Mouse (Mus musculus) heart, adult 2 months (tissue): Measurements from ENCODE around the gene Soat1. TPM values are rescaled to one million over a fixed set of nuclear protein-coding genes. Genes with fewer than 3 reads are reported as not detected.
A peak's percentile ranks its signal among the peaks of the same experiment; 100 is the strongest.

Experiments used
- DNase-seq, 2 experiments: peaks; one replicate each; pipeline ENCODE4 v3.0.0; 2021
- H3K27ac ChIP-seq: fragments of 200-600 bp; 2 replicates; pipeline ENCODE4 v1.8.1; 2022
- H3K27me3 ChIP-seq: fragments of 200-500 bp; 2 replicates; pipeline ENCODE4 v1.6.1; 2012; ENCODE audit warnings: mild to moderate bottlenecking, low read length, inconsistent platforms, mixed read lengths; ENCODE audit not compliant: control insufficient read depth, insufficient read depth
- H3K36me3 ChIP-seq: fragments of 200-500 bp; 2 replicates; pipeline ENCODE4 v1.6.1; 2012; ENCODE audit warnings: low read length, inconsistent platforms; ENCODE audit not compliant: control insufficient read depth, insufficient read depth
- H3K4me1 ChIP-seq: fragments of 200-500 bp; 2 replicates; pipeline ENCODE4 v1.6.1; 2011; ENCODE audit warnings: low read length; ENCODE audit not compliant: control insufficient read depth, insufficient read depth
- H3K4me3 ChIP-seq: fragments of 200-600 bp; 2 replicates; pipeline ENCODE4 v1.8.1; 2022
- H3K79me2 ChIP-seq: fragments of 200-500 bp; replicated peaks from 2 replicates; pipeline ENCODE4 v1.6.1; 2012; ENCODE audit warnings: mild to moderate bottlenecking, inconsistent platforms, low read length, moderate library complexity, mixed read lengths; ENCODE audit not compliant: control insufficient read depth, insufficient read depth
- H3K9ac ChIP-seq: fragments of 200-500 bp; 2 replicates; pipeline ENCODE4 v1.6.1; 2012; ENCODE audit warnings: low read depth, mild to moderate bottlenecking, control low read depth, inconsistent platforms, low read length, mixed read lengths
- CTCF ChIP-seq: fragments of 200-600 bp; IDR thresholded peaks from 2 replicates; pipeline ENCODE4 v1.8.1; 2022; ENCODE audit warnings: antibody characterized with exemption, mild to moderate bottlenecking, moderate library complexity
- EP300 ChIP-seq: fragments of 200-500 bp; IDR thresholded peaks from 2 replicates; pipeline ENCODE4 v1.6.1; 2011; ENCODE audit warnings: low read depth, low read length, control low read depth; ENCODE audit not compliant: insufficient read depth
- POLR2A ChIP-seq: fragments of 200-500 bp; IDR thresholded peaks from 2 replicates; pipeline ENCODE4 v1.6.1; 2011; ENCODE audit warnings: mild to moderate bottlenecking, low read depth, low read length, control low read depth; ENCODE audit not compliant: insufficient read depth
- WGBS: fragments of 180-500 bp; shearing (Covaris S2); methylation state at CpG from one replicate; pipeline ENCODE4 v1.1.7; 2018; 5-methylcytosine and 5-hydroxymethylcytosine counted together
- intact Hi-C: fragments of 180-260 bp; cut with DNase I; formaldehyde crosslinking; loops from one replicate; pipeline ENCODE4 v1.15.1; 2025
- polyA plus RNA-seq: library from polyadenylated mRNA; depleted of rRNA; stranded (reverse); fragments of >200 nt; gene quantifications from 2 replicates; pipeline ENCODE4 v1.2.3, GENCODE M21; 2012
- total RNA-seq, 2 experiments: library from RNA; stranded (reverse); gene quantifications; 2 replicates each; pipeline ENCODE4 v1.2.3; 2021

Soat1 gene
- total and polyA plus RNA-seq, 3 experiments = 5.6 to 8.2 (median 7.1) TPM

DNA sequence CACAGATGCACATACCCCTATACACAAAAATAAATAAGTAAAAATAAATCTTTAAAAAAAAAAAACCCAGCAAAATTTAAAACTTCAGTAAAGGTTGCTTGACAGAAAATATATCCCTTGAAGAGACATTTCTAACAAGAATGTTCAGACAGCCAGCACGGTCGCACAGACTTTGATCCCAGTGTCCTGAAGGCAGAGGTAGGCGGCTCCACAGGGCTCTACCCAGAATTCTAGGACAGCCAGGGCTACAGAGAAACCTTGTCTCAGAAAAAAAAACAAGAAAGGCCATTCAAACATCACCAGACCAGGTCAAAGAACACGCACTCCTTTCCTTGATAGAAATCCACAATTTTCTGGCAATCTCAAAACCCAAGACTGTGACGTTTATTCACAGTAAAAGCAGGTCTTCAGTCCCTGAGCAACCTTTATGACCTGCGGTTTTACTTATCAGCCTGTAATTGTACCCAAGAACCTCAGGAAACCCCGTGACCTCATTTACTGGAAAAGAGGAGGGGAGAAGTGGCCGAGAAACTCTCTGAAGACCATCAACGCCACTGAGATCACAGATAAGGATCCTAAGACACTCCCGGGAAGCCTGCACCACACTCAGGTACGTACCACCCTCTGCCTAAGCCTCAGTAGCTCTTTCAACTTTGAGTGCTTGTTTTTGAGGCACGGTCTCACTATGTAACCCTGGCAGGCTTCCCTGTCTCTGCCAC lies 11.7 kb downstream of the Soat1 start:
- TF ChIP-seq POLR2A (no peak), CTCF (no peak), EP300 (no peak)
- no peak overlapping the region for H3K4me3 ChIP-seq
- intact Hi-C loops = no loop called here
- H3K36me3 ChIP-seq = no peaks in the 10 kb centered on the region
- DNase-seq = no peak
- no peaks in the 10 kb centered on the region for H3K79me2 ChIP-seq
- H3K9ac ChIP-seq = no peak overlapping the region
- 75% methylated on average over 12 of the region's 12 CpGs for WGBS
- no peak overlapping the region for H3K27ac ChIP-seq
- no peaks in the 10 kb centered on the region for H3K27me3 ChIP-seq
- H3K4me1 ChIP-seq = no peaks in the 10 kb centered on the region; the same call in none of the 2 replicates

- Histone ChIP-seq H3K27me3 (no peaks in the 10 kb centered on the region), H3K79me2 (no peaks in the 10 kb centered on the region), H3K36me3 (no peaks in the 10 kb centered on the region), H3K9ac (no peak overlapping the region), H3K4me1 (no peaks in the 10 kb centered on the region; the same call in none of the 2 replicates), H3K27ac (no peak overlapping the region), H3K4me3 (no peak overlapping the region)
- intact Hi-C loops = no loop called here
- TF ChIP-seq EP300 (no peak), CTCF (no peak), POLR2A (no peak)
- 85% methylated on average over 6 of the region's 6 CpGs for WGBS
- no peak for DNase-seq
These were observed 13.1 kb downstream of the Soat1 start for GRCm38 (mm10) chr1:156461036-156461435.

- Histone ChIP-seq H3K27ac (no peak overlapping the region), H3K9ac (no peak overlapping the region), H3K27me3 (no peaks in the 10 kb centered on the region), H3K36me3 (no peaks in the 10 kb centered on the region), H3K4me3 (no peak overlapping the region), H3K4me1 (no peaks in the 10 kb centered on the region; the same call in none of the 2 replicates), H3K79me2 (no peaks in the 10 kb centered on the region)
- 84% methylated on average over 4 of the region's 4 CpGs for WGBS
- no peak for TF ChIP-seq EP300
- no peak for TF ChIP-seq POLR2A
- TF ChIP-seq CTCF = no peak
- intact Hi-C loops = no loop called here
- no peak for DNase-seq
These were observed 13.9 kb downstream of the Soat1 start for GRCm38 (mm10) chr1:156460216-156460615.

DNA sequence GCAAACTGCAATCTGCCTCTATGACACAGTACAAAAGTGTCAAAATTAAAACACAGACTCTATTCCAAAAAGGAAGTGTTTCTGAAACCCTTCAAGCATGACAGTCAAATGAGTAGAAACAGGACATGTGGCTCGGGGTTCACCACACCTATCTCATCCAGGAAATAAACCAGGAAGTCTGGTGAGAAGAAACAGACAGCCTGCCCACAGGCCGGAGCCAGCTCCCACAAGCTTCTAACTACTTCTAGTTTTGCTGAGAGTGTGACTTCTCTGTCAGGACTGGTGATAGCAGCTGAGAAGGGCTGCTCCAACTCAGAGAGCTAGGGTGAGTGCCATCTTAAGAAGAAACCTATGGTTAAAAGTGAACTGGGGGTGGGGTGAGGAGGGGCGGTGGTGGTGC lies 14.4 kb downstream of the Soat1 start:
- peak in 1 of 2 experiments; percentile 42 for DNase-seq
- 49% methylated on average over 3 of the region's 3 CpGs for WGBS
- Histone ChIP-seq H3K4me1 (no peaks in the 10 kb centered on the region; the same call in none of the 2 replicates), H3K36me3 (no peaks in the 10 kb centered on the region), H3K27ac (no peak overlapping the region), H3K27me3 (no peaks in the 10 kb centered on the region), H3K4me3 (no peak overlapping the region), H3K9ac (no peak overlapping the region), H3K79me2 (no peaks in the 10 kb centered on the region)
- TF ChIP-seq POLR2A = no peak
- TF ChIP-seq CTCF = no peak
- no peak for TF ChIP-seq EP300
- intact Hi-C loops = no loop called here

DNA sequence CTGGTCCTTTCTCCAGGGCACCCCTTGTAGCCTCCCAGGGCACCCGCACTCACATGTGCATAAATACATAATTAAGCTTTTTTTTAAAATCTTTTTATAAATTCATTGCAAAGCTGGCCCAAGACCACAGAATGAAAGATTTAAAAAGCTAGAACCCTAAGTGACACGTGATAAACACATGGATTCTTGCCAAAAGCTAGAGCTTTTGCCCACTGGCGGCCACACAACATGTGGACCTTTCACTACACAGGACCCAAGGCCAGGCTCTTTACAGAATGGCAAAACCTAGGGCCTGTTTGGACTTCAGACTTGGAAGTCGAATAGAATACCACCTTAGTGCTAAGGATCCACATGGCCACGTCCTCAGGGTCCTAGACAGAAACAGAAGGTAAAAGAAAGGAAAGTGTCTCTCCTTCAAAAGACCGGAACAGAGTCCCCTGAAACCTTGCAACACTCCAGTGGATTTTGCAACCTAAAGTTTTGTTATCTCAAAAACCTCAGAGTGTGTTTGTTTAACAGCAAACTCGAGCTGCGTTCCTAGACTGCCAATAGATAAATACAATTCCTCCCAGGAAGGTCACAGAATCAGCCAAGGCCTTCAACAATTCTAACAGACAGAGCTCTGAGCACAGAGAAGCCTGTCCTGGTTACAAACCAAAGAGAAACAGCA lies 15.6 kb downstream of the Soat1 start:
- Histone ChIP-seq H3K79me2 (no peaks in the 10 kb centered on the region), H3K27me3 (no peaks in the 10 kb centered on the region), H3K27ac (no peak overlapping the region), H3K36me3 (no peaks in the 10 kb centered on the region), H3K4me1 (no peaks in the 10 kb centered on the region; the same call in none of the 2 replicates), H3K9ac (no peak overlapping the region), H3K4me3 (no peak overlapping the region)
- DNase-seq = no peak
- TF ChIP-seq POLR2A (no peak), EP300 (no peak), CTCF (no peak)
- intact Hi-C loops = no loop called here
- WGBS = 58% methylated on average over 8 of the region's 8 CpGs

DNA sequence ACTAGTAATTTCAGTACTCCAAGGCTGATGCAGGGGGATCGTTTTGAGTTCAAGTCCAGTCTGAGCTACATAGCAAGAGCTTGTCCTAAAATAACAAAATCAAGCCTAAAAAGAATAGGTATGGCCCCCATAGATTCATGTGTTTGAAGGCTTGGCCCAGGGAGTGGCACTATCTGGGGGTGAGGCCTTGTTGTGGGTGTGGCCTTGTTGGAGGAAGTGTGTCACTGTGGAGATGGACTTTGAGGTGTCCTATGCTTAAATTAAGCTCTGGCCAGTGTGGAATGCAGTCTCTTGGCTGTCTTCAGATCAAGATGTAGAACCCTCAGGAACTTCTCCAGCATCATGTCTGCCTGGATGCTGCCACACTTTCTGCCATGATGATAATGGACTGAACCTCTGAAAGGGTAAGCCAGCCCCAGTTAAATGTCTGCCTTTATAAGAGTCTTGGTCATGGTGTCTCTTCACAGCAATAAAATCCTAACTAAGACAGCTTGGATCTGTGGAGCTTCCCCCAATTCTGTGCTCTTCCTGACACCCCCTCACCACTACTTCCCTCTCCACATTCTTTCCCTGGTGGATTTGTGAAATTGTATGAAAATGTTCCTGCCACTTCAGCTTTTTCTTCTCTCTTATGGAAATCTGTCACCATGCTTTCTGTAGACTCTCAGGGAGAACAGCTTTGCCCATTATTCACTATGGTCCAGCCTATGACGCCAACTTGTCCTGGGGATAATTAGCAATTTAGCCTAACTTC lies 18.9 kb downstream of the Soat1 start:
- Histone ChIP-seq H3K4me1 (peaks cover 2% of the 10 kb centered on the region), H3K27me3 (no peaks in the 10 kb centered on the region), H3K9ac (no peak overlapping the region), H3K4me3 (no peak overlapping the region), H3K36me3 (no peaks in the 10 kb centered on the region), H3K79me2 (no peaks in the 10 kb centered on the region), H3K27ac (no peak overlapping the region)
- TF ChIP-seq CTCF (no peak), POLR2A (no peak), EP300 (no peak)
- 96% methylated on average over 2 of the region's 2 CpGs for WGBS
- DNase-seq = no peak
- intact Hi-C loops = no loop called here
